Mouse (Mus musculus) naive thymus-derived CD4-positive, alpha-beta T cell, adult 2 months (primary cell): ENCODE results near the gene F7.

Experiments used
- DNase-seq: peaks from one replicate; pipeline ENCODE4 v3.0.0-alpha.2; 2011; ENCODE audit warnings: low read depth

Gene F7

DNA sequence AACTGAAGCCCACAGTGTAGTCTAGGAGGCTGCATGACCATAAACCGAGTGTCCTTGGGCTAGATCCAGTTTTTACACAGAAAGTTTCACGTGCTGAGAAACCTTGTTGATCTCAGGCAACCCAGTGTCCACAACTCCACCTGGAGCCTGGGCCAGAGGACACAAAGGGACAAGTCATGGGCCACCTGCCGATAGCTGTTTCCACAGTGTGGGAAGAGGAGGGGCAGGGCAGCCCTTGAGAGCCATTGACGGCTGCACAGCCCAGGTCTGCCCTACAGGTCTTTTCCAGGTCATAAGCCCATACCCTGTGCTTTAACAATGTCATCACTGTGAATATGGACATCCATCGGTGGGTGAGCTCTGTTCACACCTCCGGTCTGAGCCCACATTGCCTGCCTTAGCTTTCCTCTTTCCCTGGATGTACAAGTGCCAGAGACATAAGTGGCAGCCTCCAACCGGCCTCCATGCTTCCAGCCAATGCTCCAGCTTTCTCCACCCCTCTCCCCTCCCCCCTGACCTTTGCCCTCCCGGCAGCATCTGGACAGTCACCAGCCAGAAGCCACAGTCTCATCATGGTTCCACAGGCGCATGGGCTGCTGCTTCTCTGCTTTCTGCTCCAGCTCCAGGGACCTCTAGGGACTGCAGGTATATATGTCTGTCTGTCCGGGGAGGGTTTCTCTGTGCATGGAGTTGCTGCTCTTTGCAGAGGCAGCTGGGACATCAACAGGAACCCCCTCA, at the start of gene F7:
Gene F7, plus strand, starts transcription at position 548 of the 738 bp plus-strand sequence.
- DNase-seq, result no peak

DNA sequence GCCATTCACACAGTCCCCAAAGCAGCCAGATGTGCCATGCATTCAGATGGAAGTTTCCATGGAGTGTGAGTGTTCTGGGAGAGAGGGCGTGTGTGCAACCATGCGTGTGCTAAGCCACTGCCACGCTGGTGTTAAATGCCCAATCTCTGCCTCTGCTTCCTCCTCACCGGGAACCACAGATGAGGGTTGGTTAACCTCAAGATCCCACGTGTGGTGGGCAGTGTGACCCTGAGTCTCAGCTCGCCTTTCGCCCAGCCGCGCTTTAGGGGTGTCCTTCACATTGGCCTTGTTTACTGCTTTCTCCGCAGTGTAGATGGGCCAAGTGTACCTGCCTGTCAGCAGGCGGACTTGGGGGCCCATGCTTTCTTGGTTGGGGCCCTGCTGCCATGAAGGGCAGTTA, 49.5 kb upstream of the F7 start:
- no peak for DNase-seq

GRCm38 (mm10) chr8:12976723-12977122, 49.1 kb upstream of the F7 start:
- no peak for DNase-seq

GRCm38 (mm10) chr8:12977325-12977724, 48.5 kb upstream of the F7 start:
- no peak for DNase-seq

GRCm38 (mm10) chr8:12978308-12978707, 47.5 kb upstream of the F7 start:
- DNase-seq, result no peak

DNA sequence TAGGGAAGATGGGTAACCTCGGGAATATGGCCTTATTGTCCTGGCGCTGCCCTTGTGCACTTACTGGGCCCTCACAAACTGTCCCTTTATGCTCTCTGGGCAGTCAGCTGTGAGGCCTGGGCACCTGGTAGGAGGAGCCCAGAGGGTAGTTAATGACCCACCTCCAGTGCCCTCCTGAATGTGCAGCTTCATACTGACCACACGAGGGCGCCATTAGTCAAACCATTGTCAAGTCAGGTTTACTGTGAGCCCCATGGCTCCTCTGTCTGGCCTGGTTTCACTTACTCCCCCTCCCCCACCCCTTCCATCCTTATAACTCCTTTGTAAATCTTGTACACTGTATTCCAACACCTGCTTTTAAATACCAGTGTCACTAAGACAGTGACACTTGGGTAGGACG, 47.1 kb upstream of the F7 start:
- DNase-seq, result peak; percentile 71

GRCm38 (mm10) chr8:12983681-12984467, 42.0 kb upstream of the F7 start:
- DNase-seq, result no peak

- DNase-seq, result no peak
Observed at GRCm38 (mm10) chr8:12984601-12985243, 41.1 kb upstream of the F7 start.

DNA sequence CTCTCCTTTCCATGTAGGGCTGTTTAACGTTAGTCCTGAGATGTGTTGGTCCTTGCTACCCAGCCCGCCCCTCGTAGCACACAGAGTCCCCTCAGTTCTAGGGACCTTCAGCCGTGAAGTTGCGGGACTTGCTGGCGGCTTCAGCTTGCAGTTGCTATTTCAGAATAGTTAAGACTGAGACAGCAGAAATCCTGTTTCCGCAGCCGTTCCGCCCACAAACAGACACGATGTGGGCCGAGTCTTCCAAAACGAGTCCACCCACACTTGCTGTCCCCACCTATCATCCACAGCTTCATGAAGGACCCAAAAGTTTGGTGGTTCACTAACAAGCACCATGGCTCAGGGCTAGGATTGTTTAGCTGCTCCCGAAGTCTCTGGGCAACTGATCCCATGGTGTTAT, 40.6 kb upstream of the F7 start:
- no peak for DNase-seq

GRCm38 (mm10) chr8:12987571-12987970, 38.3 kb upstream of the F7 start:
- no peak for DNase-seq

DNA sequence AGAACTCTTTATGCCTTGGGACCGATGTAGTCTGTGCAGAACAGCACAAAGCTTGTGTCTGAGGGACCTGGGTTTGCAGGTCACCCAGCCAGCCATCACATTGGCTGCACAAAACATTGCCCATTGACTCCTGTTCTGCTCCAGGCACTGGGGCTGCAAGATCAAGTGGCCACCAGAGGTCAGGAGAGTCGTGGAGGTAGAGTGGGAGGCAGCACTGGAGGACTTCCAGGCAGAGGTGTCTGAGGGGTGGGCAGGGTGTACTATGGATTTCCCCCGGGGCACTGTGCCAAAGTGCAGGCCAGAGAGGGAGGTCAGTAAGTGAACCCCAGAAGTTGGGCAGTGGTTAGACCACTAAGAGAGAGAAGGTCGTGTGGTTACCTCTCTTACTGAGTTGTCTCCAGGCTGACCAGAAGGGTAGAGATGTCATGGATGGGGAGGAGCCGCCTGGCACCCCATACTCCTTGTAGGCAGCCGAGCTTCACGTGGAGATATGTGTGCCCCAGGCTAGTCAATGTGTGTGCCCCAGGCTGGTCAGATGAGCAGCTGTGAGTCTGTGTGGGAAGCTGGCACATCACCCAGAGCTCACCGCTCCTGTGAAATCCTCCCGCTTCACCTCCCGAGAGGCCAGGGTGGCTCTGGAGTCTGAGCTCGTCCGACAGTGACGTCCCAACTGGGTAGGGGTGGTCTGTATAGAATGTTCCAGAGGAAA, 37.0 kb upstream of the F7 start:
- DNase-seq, result no peak

GRCm38 (mm10) chr8:12991411-12991810, 34.4 kb upstream of the F7 start:
- DNase-seq, result no peak

GRCm38 (mm10) chr8:12994468-12994867, 31.4 kb upstream of the F7 start:
- DNase-seq, result no peak

GRCm38 (mm10) chr8:12995481-12995880, 30.4 kb upstream of the F7 start:
- DNase-seq, result no peak

DNA sequence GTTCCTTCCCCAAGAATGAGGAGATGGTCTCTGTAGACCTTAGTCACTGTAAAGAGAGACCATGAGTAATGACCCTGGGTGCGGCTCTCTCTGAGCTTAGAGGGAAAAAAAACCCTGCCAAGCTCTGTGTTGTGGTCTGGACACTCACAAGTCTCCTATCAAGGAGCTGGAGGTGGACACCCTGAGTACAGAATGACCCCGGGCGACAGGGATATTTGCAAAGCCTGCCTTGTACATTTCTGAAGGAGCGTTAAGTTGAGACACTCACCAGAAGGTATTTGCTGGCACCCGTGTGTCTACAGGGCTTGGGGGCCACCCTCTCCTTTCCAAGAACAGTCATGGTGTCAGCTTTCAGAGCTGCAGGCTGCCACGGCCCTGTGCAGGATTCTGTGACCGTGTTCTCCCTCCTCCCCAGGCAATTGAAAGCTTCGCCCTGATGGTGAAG, 29.0 kb upstream of the F7 start:
- DNase-seq, result no peak

GRCm38 (mm10) chr8:12998331-12998730, 27.5 kb upstream of the F7 start:
- no peak for DNase-seq

DNA sequence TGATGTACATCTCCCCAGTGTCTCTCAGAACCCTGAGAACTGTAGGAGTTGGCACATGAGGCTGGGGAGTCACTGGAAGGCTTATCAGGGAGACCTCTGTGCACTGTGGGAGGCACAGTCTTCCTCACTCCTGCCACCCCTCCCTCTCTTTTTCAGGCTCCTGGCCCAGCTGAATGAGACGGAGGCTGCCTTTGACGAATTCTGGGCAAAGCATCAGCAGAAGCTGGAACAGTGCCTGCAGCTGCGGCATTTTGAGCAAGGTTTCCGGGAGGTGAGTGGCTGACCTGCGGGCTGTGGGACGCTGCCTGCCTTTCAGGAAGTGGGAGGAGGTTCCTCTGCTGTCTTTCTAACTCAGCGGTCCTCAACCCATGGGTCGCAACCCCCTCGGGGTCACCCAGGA, 26.0 kb upstream of the F7 start:
- DNase-seq, result no peak

GRCm38 (mm10) chr8:13007458-13007857, 18.4 kb upstream of the F7 start:
- DNase-seq, result no peak

- no peak for DNase-seq
Observed at GRCm38 (mm10) chr8:13010313-13010712, 15.5 kb upstream of the F7 start.

- no peak for DNase-seq
Observed at GRCm38 (mm10) chr8:13019560-13019959, 6.3 kb upstream of the F7 start.

GRCm38 (mm10) chr8:13021830-13022229, 4.0 kb upstream of the F7 start:
- no peak for DNase-seq

GRCm38 (mm10) chr8:13027615-13028014, 1.8 kb downstream of the F7 start:
- DNase-seq, result no peak
